Mouse (Mus musculus) CH12.LX (cell line): ENCODE results near the gene Sdcbp2. TPM values are rescaled to one million over a fixed set of nuclear protein-coding genes. Genes with fewer than 3 reads are reported as not detected.
"Not testable (repeated sequence)": the region's sequence is repeated elsewhere in the genome, so short reads cannot be mapped to it uniquely, and the experiment has no call there.

Experiments
- DNase-seq: peaks from one replicate; pipeline ENCODE4 v3.0.0-alpha.2; 2013; ENCODE audit errors: extremely low read depth
- H3K27ac ChIP-seq: 2 replicates; pipeline ENCODE4 v1.5.1; 2012; ENCODE audit warnings: low read depth, mild to moderate bottlenecking, control low read depth, moderate library complexity; ENCODE audit not compliant: insufficient read depth
- H3K27me3 ChIP-seq: replicated peaks from 2 replicates; pipeline ENCODE3; 2012; ENCODE audit warnings: inconsistent platforms
- H3K36me3 ChIP-seq, 2 experiments: replicated peaks in 1 of 2; 2 replicates each; pipeline versions ENCODE3 to v1.6.1; 2012; ENCODE audit warnings: inconsistent platforms in 1 of 2, low read length in 1 of 2, mild to moderate bottlenecking in 1 of 2, mixed read lengths in 1 of 2, moderate library complexity in 1 of 2; ENCODE audit not compliant: control insufficient read depth in 1 of 2, insufficient read depth in 1 of 2
- H3K4me1 ChIP-seq, 2 experiments: 2 replicates each; pipeline ENCODE4 v1.6.1; 2012; ENCODE audit warnings: inconsistent platforms in 1 of 2, moderate library complexity in 1 of 2; ENCODE audit not compliant: insufficient read depth in 2 of 2, control insufficient read depth in 1 of 2
- H3K4me2 ChIP-seq: 2 replicates; pipeline ENCODE4 v1.6.1; 2012; ENCODE audit warnings: low read depth, mild to moderate bottlenecking, control low read depth; ENCODE audit not compliant: poor library complexity, insufficient read depth, severe bottlenecking
- H3K4me3 ChIP-seq, 3 experiments: fragments of 150-350 bp in 1 of 3; sonication (generic) in 1 of 3; replicated peaks in 1 of 3; 2 replicates each; pipeline versions ENCODE3 to v1.5.1; 2011 to 2012; ENCODE audit warnings: low read depth in 2 of 3, low read length in 2 of 3, mild to moderate bottlenecking in 2 of 3, moderate library complexity in 2 of 3, control low read depth in 1 of 3, improper control_type of control experiment in 1 of 3, inconsistent platforms in 1 of 3, mixed read lengths in 1 of 3; ENCODE audit not compliant: poor library complexity in 1 of 3
- H3K79me2 ChIP-seq: replicated peaks from 2 replicates; pipeline ENCODE4 v1.6.1; 2012; ENCODE audit warnings: mild to moderate bottlenecking, moderate library complexity; ENCODE audit not compliant: control insufficient read depth, poor library complexity, insufficient read depth, severe bottlenecking; ENCODE audit errors: extremely low read depth
- H3K9ac ChIP-seq: 2 replicates; pipeline ENCODE4 v1.6.1; 2012; ENCODE audit warnings: low read depth, mild to moderate bottlenecking, control low read depth, moderate library complexity; ENCODE audit not compliant: insufficient read depth
- H3K9me3 ChIP-seq: replicated peaks from 2 replicates; pipeline ENCODE3; 2012; ENCODE audit warnings: low read length, inconsistent platforms, mixed read lengths
- BHLHE40 ChIP-seq: IDR thresholded peaks from 2 replicates; pipeline ENCODE4 v1.6.1; 2011; ENCODE audit warnings: mild to moderate bottlenecking, low read depth, low read length, improper control_type of control experiment
- CHD1 ChIP-seq: IDR thresholded peaks from 2 replicates; pipeline ENCODE4 v1.6.1; 2012; ENCODE audit warnings: low read depth, low read length, improper control_type of control experiment, inconsistent platforms
- CTCF ChIP-seq, 2 experiments: IDR thresholded peaks in 1 of 2; conservative IDR thresholded peaks in 1 of 2; 2 replicates each; pipeline ENCODE4 v1.5.1; 2011 to 2012; ENCODE audit warnings: low read depth in 2 of 2, low read length in 2 of 2, improper control_type of control experiment in 1 of 2, inconsistent platforms in 1 of 2, mild to moderate bottlenecking in 1 of 2, moderate library complexity in 1 of 2
- E2F4 ChIP-seq: IDR thresholded peaks from 2 replicates; pipeline ENCODE4 v1.6.1; 2011; ENCODE audit warnings: low read depth, low read length, improper control_type of control experiment; ENCODE audit not compliant: insufficient replicate concordance
- GABPA ChIP-seq: IDR thresholded peaks from 2 replicates; pipeline ENCODE4 v1.6.1; 2012; ENCODE audit warnings: low read depth, low read length, improper control_type of control experiment, inconsistent platforms; ENCODE audit not compliant: insufficient replicate concordance
- IRF4 ChIP-seq: IDR thresholded peaks from 2 replicates; pipeline ENCODE4 v1.6.1; 2014; ENCODE audit warnings: low read depth, mild to moderate bottlenecking, inconsistent platforms, low read length, improper control_type of control experiment
- JUN ChIP-seq: IDR thresholded peaks from 2 replicates; pipeline ENCODE4 v1.6.1; 2011; ENCODE audit warnings: low read depth, mild to moderate bottlenecking, low read length, improper control_type of control experiment, moderate library complexity; ENCODE audit not compliant: insufficient read depth
- JUND ChIP-seq: conservative IDR thresholded peaks from 2 replicates; pipeline ENCODE4 v1.6.1; 2011; ENCODE audit warnings: low read depth, low read length, improper control_type of control experiment
- MAX ChIP-seq: IDR thresholded peaks from 2 replicates; pipeline ENCODE4 v1.6.1; 2011; ENCODE audit warnings: low read length, improper control_type of control experiment
- MXI1 ChIP-seq: IDR thresholded peaks from 2 replicates; pipeline ENCODE4 v1.6.1; 2011; ENCODE audit warnings: mild to moderate bottlenecking, low read depth, low read length, improper control_type of control experiment
- MYC ChIP-seq: IDR thresholded peaks from 2 replicates; pipeline ENCODE4 v1.6.1; 2011; ENCODE audit warnings: low read depth, mild to moderate bottlenecking, improper control_type of control experiment, low read length
- PAX5 ChIP-seq: IDR thresholded peaks from 2 replicates; pipeline ENCODE4 v1.6.1; 2012; ENCODE audit warnings: low read length, inconsistent platforms, mixed read lengths
- POLR2A ChIP-seq: IDR thresholded peaks from 2 replicates; pipeline ENCODE4 v1.6.1; 2011; ENCODE audit warnings: low read depth, mild to moderate bottlenecking, improper control_type of control experiment, low read length
- POLR2AphosphoS2 ChIP-seq: IDR thresholded peaks from 2 replicates; pipeline ENCODE4 v1.6.1; 2011; ENCODE audit warnings: low read depth, low read length, improper control_type of control experiment
- RAD21 ChIP-seq: IDR thresholded peaks from 2 replicates; pipeline ENCODE4 v1.6.1; 2011; ENCODE audit warnings: low read depth, mild to moderate bottlenecking, low read length, improper control_type of control experiment, moderate library complexity
- SIN3A ChIP-seq: IDR thresholded peaks from 2 replicates; pipeline ENCODE4 v1.6.1; 2012; ENCODE audit warnings: low read length, improper control_type of control experiment, inconsistent platforms
- TCF12 ChIP-seq: IDR thresholded peaks from 2 replicates; pipeline ENCODE4 v1.6.1; 2014; ENCODE audit warnings: low read depth, mild to moderate bottlenecking, inconsistent platforms, low read length, improper control_type of control experiment
- UBTF ChIP-seq: IDR thresholded peaks from 2 replicates; pipeline ENCODE4 v1.6.1; 2012; ENCODE audit warnings: low read depth, mild to moderate bottlenecking, inconsistent platforms, low read length, improper control_type of control experiment, moderate library complexity
- USF1 ChIP-seq: IDR thresholded peaks from 2 replicates; pipeline ENCODE4 v1.6.1; 2014; ENCODE audit warnings: low read depth, mild to moderate bottlenecking, inconsistent platforms, low read length, improper control_type of control experiment
- ZC3H11A ChIP-seq: IDR thresholded peaks from 2 replicates; pipeline ENCODE4 v1.6.1; 2012; ENCODE audit warnings: low read depth, mild to moderate bottlenecking, inconsistent platforms, low read length, improper control_type of control experiment
- ZKSCAN1 ChIP-seq: IDR thresholded peaks from 2 replicates; pipeline ENCODE4 v1.6.1; 2012; ENCODE audit warnings: low read depth, inconsistent platforms, low read length, improper control_type of control experiment, borderline replicate concordance
- ZNF384 ChIP-seq: IDR thresholded peaks from 2 replicates; pipeline ENCODE4 v1.6.1; 2012; ENCODE audit warnings: low read depth, low read length, improper control_type of control experiment, inconsistent platforms
- dilution Hi-C: fragments of 300-500 bp; cut with MboI; formaldehyde crosslinking; loops from 2 replicates; pipeline ENCODE4 v1.14.3; 2020; ENCODE audit warnings: low sequenced_read_pairs; ENCODE audit not compliant: extremely low pct_unique_long_range_greater_than_20kb, extremely low pct_ligation_motif_present
- in situ Hi-C: fragments of 300-500 bp; cut with MboI; formaldehyde crosslinking; loops from 3 replicates; pipeline ENCODE4 v1.14.3; 2019; ENCODE audit warnings: low sequenced_read_pairs, low pct_ligation_motif_present, low pct_unique_long_range_greater_than_20kb, mixed read lengths
- polyA plus RNA-seq: library from polyadenylated mRNA; unstranded; fragments of >175 nt; gene quantifications from 2 replicates; pipeline ENCODE4 v1.2.1, GENCODE M21; 2012; ENCODE audit warnings: low read depth; ENCODE audit not compliant: insufficient read length
- total RNA-seq, 2 experiments: library from RNA; depleted of rRNA; stranded (reverse); fragments of 300-350 nt in 1 of 2; fragments of >200 nt in 1 of 2; gene quantifications; 2 replicates each; pipeline ENCODE4 v1.2.3; 2012 to 2014

Gene Sdcbp2
- total and polyA plus RNA-seq, 3 experiments = 1.1 to 2.3 (median 1.4) TPM

DNA sequence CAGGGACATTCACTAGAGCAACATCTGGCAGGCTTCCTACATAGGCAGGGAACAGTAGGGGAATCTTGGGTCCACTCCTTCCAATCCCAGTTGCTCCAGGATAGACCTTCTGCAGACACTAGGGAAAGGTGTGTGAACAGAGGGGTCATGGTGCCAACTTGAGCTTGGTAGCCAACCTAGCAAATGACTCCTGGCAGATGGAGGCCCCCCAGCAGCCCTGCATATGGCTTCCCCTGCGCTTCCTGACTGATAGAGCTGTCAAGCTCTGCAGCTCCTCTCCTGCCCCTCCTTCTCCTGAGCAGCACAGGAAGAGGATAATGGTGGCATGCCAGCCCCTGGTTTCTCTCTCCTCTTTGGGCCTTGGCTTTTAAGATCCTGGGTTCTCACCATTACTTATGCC lies 36.0 kb downstream of the Sdcbp2 start:
- DNase-seq = no peak
- dilution Hi-C loops (no loop called here), in situ Hi-C loops (no loop called here)
- H3K4me1 ChIP-seq = peaks cover 0 to 4% of the 10 kb centered on the region in 2 experiments; a peak in 2 of 4 replicates
- no peak overlapping the region for H3K9ac ChIP-seq
- H3K27me3 ChIP-seq = peaks cover 80% of the 10 kb centered on the region
- H3K4me2 ChIP-seq = no peak overlapping the region
- TF ChIP-seq MXI1 (no peak), SIN3A (no peak), ZNF384 (no peak), ZKSCAN1 (no peak), JUN (no peak), MYC (no peak), POLR2AphosphoS2 (no peak), BHLHE40 (no peak), CHD1 (no peak), MAX (no peak), USF1 (no peak), GABPA (no peak), UBTF (no peak), IRF4 (no peak), PAX5 (no peak), TCF12 (no peak), JUND (no peak), ZC3H11A (no peak), CTCF (conservative IDR thresholded peaks at IDR 0.05 in 1 of 2, IDR thresholded peaks at IDR 0.05 in 1 of 2; ENCODE audit: low read depth in 2 of 2, low read length in 2 of 2) (no peak)
- H3K36me3 ChIP-seq = no peaks in the 10 kb centered on the region
- no peak overlapping the region for H3K27ac ChIP-seq
- no peaks in the 10 kb centered on the region for H3K79me2 ChIP-seq
- no peaks in the 10 kb centered on the region for H3K9me3 ChIP-seq
- no peak overlapping the region for H3K4me3 ChIP-seq

- peaks cover 76% of the 10 kb centered on the region for H3K27me3 ChIP-seq
- no peaks in the 10 kb centered on the region for H3K36me3 ChIP-seq
- no peaks in the 10 kb centered on the region for H3K9me3 ChIP-seq
- no peaks in the 10 kb centered on the region for H3K79me2 ChIP-seq
- no peak overlapping the region for H3K4me2 ChIP-seq
- dilution Hi-C loops (no loop called here), in situ Hi-C loops (no loop called here)
- no peak overlapping the region for H3K9ac ChIP-seq
- H3K4me1 ChIP-seq = peaks cover 0 to 4% of the 10 kb centered on the region in 2 experiments; a peak in 2 of 4 replicates
- H3K4me3 ChIP-seq = no peak overlapping the region
- DNase-seq = no peak
- H3K27ac ChIP-seq = no peak overlapping the region
- no peak for TF ChIP-seq E2F4
- no peak for TF ChIP-seq POLR2A
- no peak for TF ChIP-seq RAD21
These were observed 37.6 kb downstream of the Sdcbp2 start for GRCm38 (mm10) chr2:151609974-151610373.

- H3K4me2 ChIP-seq, H3K36me3 ChIP-seq, DNase-seq, in situ Hi-C loops, H3K4me3 ChIP-seq, H3K9me3 ChIP-seq, dilution Hi-C loops, H3K27ac ChIP-seq, H3K79me2 ChIP-seq, H3K9ac ChIP-seq, H3K4me1 ChIP-seq: not testable (repeated sequence)
- peaks cover 78% of the 10 kb centered on the region for H3K27me3 ChIP-seq
These were observed 43.4 kb downstream of the Sdcbp2 start for GRCm38 (mm10) chr2:151615779-151616178.
